Mouse (Mus musculus): ENCODE measurements around the gene Srp54a. TPM values are rescaled to one million over a fixed set of nuclear protein-coding genes. Genes with fewer than 3 reads are reported as not detected.
"Not testable (repeated sequence)": the region's sequence is repeated elsewhere in the genome, so short reads cannot be mapped to it uniquely, and the experiment has no call there.

Srp54a gene
- 123 and 124 TPM in 2 replicates for polyA plus RNA-seq (2015; fragmentation: Nextera tagmentation; extraction: Ambion mirVana)

- H3K9me3 ChIP-seq (ENCODE audit: control insufficient read depth, low read length); H3K4me1 ChIP-seq (replicated peaks; ENCODE audit: control insufficient read depth, insufficient read depth); H3K36me3 ChIP-seq (ENCODE audit: control insufficient read depth, insufficient read depth, low read length); H3K27me3 ChIP-seq (ENCODE audit: control insufficient read depth, insufficient read depth, low read length): not testable (repeated sequence)
- DNase-seq (ENCODE audit: low spot score) (peak; percentile 98), ATAC-seq (ENCODE audit: low FRiP score, low TSS enrichment) (peak; percentile 98)
- Histone ChIP-seq H3K9ac (ENCODE audit: low read length) (peak within 1 kb of the TSS; percentile 77), H3K4me3 (ENCODE audit: low read depth, low read length) (peak within 1 kb of the TSS; percentile 64), H3K27ac (replicated peaks) (peak within 1 kb of the TSS; percentile 90), H3K4me2 (replicated peaks; ENCODE audit: low read depth) (peak within 1 kb of the TSS; percentile 50)
- TF ChIP-seq EP300 (optimal IDR thresholded peaks at IDR 0.05): peak; percentile 29
- under 1% methylated on average over 58 of the region's 60 CpGs for WGBS
Observed at GRCm38 (mm10) chr12:55079726-55080600, at the start of gene Srp54a, which contains the start of gene 2700097O09Rik. Gene Srp54a (plus strand): TSS chr12:55080262. Gene 2700097O09Rik (minus strand): TSS chr12:55080110.

- DNase-seq (ENCODE audit: low spot score) (no peak), ATAC-seq (ENCODE audit: low FRiP score, low TSS enrichment) (no peak)
- Histone ChIP-seq H3K36me3 (ENCODE audit: control insufficient read depth, insufficient read depth, low read length) (0 out of 2 replicates have a peak, but pooled peaks cover 4% of the 10 kb centered on the region), H3K27ac (replicated peaks) (no peak overlapping the region), H3K4me3 (ENCODE audit: low read depth, low read length) (no peak overlapping the region), H3K9ac (ENCODE audit: low read length) (no peak overlapping the region), H3K4me1 (replicated peaks; ENCODE audit: control insufficient read depth, insufficient read depth) (no peaks in the 10 kb centered on the region), H3K4me2 (replicated peaks; ENCODE audit: low read depth) (no peak overlapping the region), H3K9me3 (ENCODE audit: control insufficient read depth, low read length) (no peaks in the 10 kb centered on the region), H3K27me3 (ENCODE audit: control insufficient read depth, insufficient read depth, low read length) (no peaks in the 10 kb centered on the region)
- TF ChIP-seq CTCF (IDR thresholded peaks at IDR 0.05; ENCODE audit: low read depth) (no peak), EP300 (optimal IDR thresholded peaks at IDR 0.05) (no peak)
- WGBS: 75% methylated on average over 15 of the region's 15 CpGs
Observed at GRCm38 (mm10) chr12:55041011-55041410, 39.1 kb upstream of the Srp54a start.

GRCm38 (mm10) chr12:55049731-55050353 lies 30.2 kb upstream of the Srp54a start:
- peaks cover 6% of the 10 kb centered on the region; the same call in 1 of the 2 replicates for H3K36me3 ChIP-seq (ENCODE audit: control insufficient read depth, insufficient read depth, low read length)
- WGBS: 92% methylated on average over 8 of the region's 8 CpGs
- TF ChIP-seq EP300 (optimal IDR thresholded peaks at IDR 0.05) (no peak), CTCF (IDR thresholded peaks at IDR 0.05; ENCODE audit: low read depth) (no peak)
- no peak overlapping the region for H3K4me3 ChIP-seq (ENCODE audit: low read depth, low read length)
- no peaks in the 10 kb centered on the region for H3K9me3 ChIP-seq (ENCODE audit: control insufficient read depth, low read length)
- no peaks in the 10 kb centered on the region for H3K4me1 ChIP-seq (replicated peaks; ENCODE audit: control insufficient read depth, insufficient read depth)
- no peak overlapping the region for H3K4me2 ChIP-seq (replicated peaks; ENCODE audit: low read depth)
- ATAC-seq (ENCODE audit: low FRiP score, low TSS enrichment): no peak
- H3K27me3 ChIP-seq (ENCODE audit: control insufficient read depth, insufficient read depth, low read length): no peaks in the 10 kb centered on the region
- no peak for DNase-seq (ENCODE audit: low spot score)
- no peak overlapping the region for H3K27ac ChIP-seq (replicated peaks)
- no peak overlapping the region for H3K9ac ChIP-seq (ENCODE audit: low read length)

- Histone ChIP-seq H3K4me2 (replicated peaks; ENCODE audit: low read depth) (no peak overlapping the region), H3K27ac (replicated peaks) (no peak overlapping the region), H3K4me3 (ENCODE audit: low read depth, low read length) (no peak overlapping the region), H3K4me1 (replicated peaks; ENCODE audit: control insufficient read depth, insufficient read depth) (no peaks in the 10 kb centered on the region), H3K9ac (ENCODE audit: low read length) (no peak overlapping the region), H3K36me3 (ENCODE audit: control insufficient read depth, insufficient read depth, low read length) (peaks cover 2% of the 10 kb centered on the region; the same call in 1 of the 2 replicates), H3K9me3 (ENCODE audit: control insufficient read depth, low read length) (no peaks in the 10 kb centered on the region), H3K27me3 (ENCODE audit: control insufficient read depth, insufficient read depth, low read length) (no peaks in the 10 kb centered on the region)
- TF ChIP-seq EP300 (optimal IDR thresholded peaks at IDR 0.05) (no peak), CTCF (IDR thresholded peaks at IDR 0.05; ENCODE audit: low read depth) (no peak)
- WGBS: 87% methylated on average over 8 of the region's 8 CpGs
- DNase-seq (ENCODE audit: low spot score): no peak
- no peak for ATAC-seq (ENCODE audit: low FRiP score, low TSS enrichment)
Observed at GRCm38 (mm10) chr12:55051210-55052173, 28.6 kb upstream of the Srp54a start.

- no peak overlapping the region for H3K4me3 ChIP-seq (ENCODE audit: low read depth, low read length)
- whole genome bisulfite sequencing: 89% methylated on average over 7 of the region's 7 CpGs
- ATAC-seq (ENCODE audit: low FRiP score, low TSS enrichment): no peak
- no peak overlapping the region for H3K9ac ChIP-seq (ENCODE audit: low read length)
- no peak overlapping the region for H3K4me2 ChIP-seq (replicated peaks; ENCODE audit: low read depth)
- H3K36me3 ChIP-seq (ENCODE audit: control insufficient read depth, insufficient read depth, low read length): peaks cover 2% of the 10 kb centered on the region; the same call in 1 of the 2 replicates
- H3K4me1 ChIP-seq (replicated peaks; ENCODE audit: control insufficient read depth, insufficient read depth): no peaks in the 10 kb centered on the region
- DNase-seq (ENCODE audit: low spot score): no peak
- H3K27ac ChIP-seq (replicated peaks): no peak overlapping the region
- TF ChIP-seq CTCF (IDR thresholded peaks at IDR 0.05; ENCODE audit: low read depth) (no peak), EP300 (optimal IDR thresholded peaks at IDR 0.05) (no peak)
- H3K9me3 ChIP-seq (ENCODE audit: control insufficient read depth, low read length): no peaks in the 10 kb centered on the region
- no peaks in the 10 kb centered on the region for H3K27me3 ChIP-seq (ENCODE audit: control insufficient read depth, insufficient read depth, low read length)
Observed at GRCm38 (mm10) chr12:55053267-55053666, 26.8 kb upstream of the Srp54a start.
